Mouse (Mus musculus): Measurements from ENCODE around the gene Gm20481.

- TF ChIP-seq CTCF (IDR thresholded peaks at IDR 0.05; ENCODE audit: control insufficient read depth, insufficient read depth, insufficient replicate concordance, low read depth, low read length): no peak
- TF ChIP-seq POLR2A (IDR thresholded peaks at IDR 0.05; ENCODE audit: control insufficient read depth, low read depth, low read length): no peak
These were observed 31.9 kb downstream of the Gm20481 start for GRCm38 (mm10) chr17:35001452-35002152.

Data from testis, adult 2 months (tissue).